Mouse (Mus musculus): ENCODE results near the gene Btbd11. TPM values are rescaled to one million over a fixed set of nuclear protein-coding genes. Genes with fewer than 3 reads are reported as not detected.

The Btbd11 gene
- polyA plus RNA-seq, 1 experiment, result 7.8 TPM

DNA sequence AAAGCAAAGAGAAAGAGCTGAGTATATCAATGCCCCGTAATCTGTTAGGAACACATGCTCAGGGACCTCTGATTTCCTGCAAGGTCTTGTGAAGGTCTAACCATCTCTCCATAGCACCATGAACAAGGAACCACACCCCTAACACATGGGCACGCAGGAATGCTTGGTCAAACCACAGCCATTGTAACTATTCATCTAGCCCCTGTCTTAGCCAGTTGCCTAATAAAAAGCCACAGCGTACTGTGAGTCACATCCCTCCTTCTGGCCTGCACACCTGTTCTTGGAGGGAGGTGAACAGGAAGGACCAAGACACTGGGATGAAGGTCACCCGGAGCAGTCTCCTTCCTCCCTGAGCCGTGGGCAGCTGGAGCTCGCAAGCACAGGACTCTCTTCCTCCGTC is 253.0 kb downstream of the Btbd11 start:
- H3K4me3 ChIP-seq (ENCODE audit: extremely low read depth, insufficient read depth, insufficient read length), result no peak overlapping the region
- H3K27ac ChIP-seq (ENCODE audit: insufficient read depth, low read length), result no peak overlapping the region
- no peak for DNase-seq (ENCODE audit: low read depth in 1 of 2, low spot score in 2 of 2)
- no peaks in the 10 kb centered on the region for H3K4me1 ChIP-seq (ENCODE audit: control insufficient read depth, insufficient read depth, insufficient read length)
- no peak for TF ChIP-seq CTCF (IDR thresholded peaks at IDR 0.05; ENCODE audit: extremely low read depth, insufficient read depth, insufficient read length, insufficient replicate concordance)
- no peak for TF ChIP-seq POLR2A (IDR thresholded peaks at IDR 0.05; ENCODE audit: low read depth, low read length)
- no peaks in the 10 kb centered on the region for H3K36me3 ChIP-seq (ENCODE audit: control insufficient read depth, insufficient read depth, low read length)
- no peaks in the 10 kb centered on the region for H3K27me3 ChIP-seq (ENCODE audit: control insufficient read depth, insufficient read depth, low read length)
- 65% methylated on average over 7 of the region's 7 CpGs for WGBS

DNA sequence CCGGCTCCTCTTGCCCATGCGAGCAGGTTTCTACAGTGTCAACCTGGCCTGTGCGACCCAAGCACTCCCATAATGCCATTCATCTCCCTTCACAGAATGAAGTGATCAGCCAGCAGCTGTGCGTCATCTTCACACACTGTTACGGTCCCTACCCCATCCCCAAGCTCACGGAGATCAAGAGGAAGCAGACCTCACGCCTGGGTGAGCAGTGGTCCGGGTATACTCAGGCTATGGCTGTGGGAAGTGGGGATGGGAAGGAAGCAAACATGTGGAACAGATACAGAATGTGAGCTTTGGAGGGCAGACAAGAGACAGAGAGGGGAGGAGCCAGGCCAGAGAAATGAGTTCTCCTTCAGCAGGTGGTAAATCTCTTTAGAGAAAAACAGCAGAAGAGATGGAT is 253.8 kb downstream of the Btbd11 start:
- H3K4me3 ChIP-seq (ENCODE audit: extremely low read depth, insufficient read depth, insufficient read length), result no peak overlapping the region
- WGBS, result 74% methylated on average over 8 of the region's 8 CpGs

DNA sequence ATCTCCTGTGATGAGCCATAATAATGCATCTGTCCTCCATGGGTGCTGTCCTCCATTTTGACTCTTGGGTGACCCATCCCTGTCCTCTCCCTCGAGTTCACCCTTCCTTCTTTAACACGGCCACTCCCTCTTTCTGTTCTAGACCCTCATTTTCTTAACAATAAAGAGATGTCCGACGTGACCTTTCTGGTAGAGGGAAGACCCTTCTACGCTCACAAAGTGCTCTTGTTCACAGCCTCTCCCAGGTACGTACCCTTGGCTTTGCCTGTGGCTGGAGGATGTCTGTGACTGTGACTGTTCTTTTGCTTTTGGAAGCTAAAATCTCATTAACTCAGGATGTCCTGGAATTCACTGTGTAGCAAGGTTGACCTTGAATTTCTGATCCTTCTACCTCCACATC is 258.7 kb downstream of the Btbd11 start:
- WGBS, result 86% methylated on average over 6 of the region's 6 CpGs

More for the DNA sequence above, 253.8 kb downstream of the Btbd11 start:
- H3K27ac ChIP-seq (ENCODE audit: insufficient read depth, low read length), result no peak overlapping the region
- no peaks in the 10 kb centered on the region for H3K4me1 ChIP-seq (ENCODE audit: control insufficient read depth, insufficient read depth, insufficient read length)
- no peak for DNase-seq (ENCODE audit: low read depth in 1 of 2, low spot score in 2 of 2)
- H3K27me3 ChIP-seq (ENCODE audit: control insufficient read depth, insufficient read depth, low read length), result no peaks in the 10 kb centered on the region
- TF ChIP-seq CTCF (IDR thresholded peaks at IDR 0.05; ENCODE audit: extremely low read depth, insufficient read depth, insufficient read length, insufficient replicate concordance) (no peak), POLR2A (IDR thresholded peaks at IDR 0.05; ENCODE audit: low read depth, low read length) (no peak)
- H3K36me3 ChIP-seq (ENCODE audit: control insufficient read depth, insufficient read depth, low read length), result no peaks in the 10 kb centered on the region

DNA sequence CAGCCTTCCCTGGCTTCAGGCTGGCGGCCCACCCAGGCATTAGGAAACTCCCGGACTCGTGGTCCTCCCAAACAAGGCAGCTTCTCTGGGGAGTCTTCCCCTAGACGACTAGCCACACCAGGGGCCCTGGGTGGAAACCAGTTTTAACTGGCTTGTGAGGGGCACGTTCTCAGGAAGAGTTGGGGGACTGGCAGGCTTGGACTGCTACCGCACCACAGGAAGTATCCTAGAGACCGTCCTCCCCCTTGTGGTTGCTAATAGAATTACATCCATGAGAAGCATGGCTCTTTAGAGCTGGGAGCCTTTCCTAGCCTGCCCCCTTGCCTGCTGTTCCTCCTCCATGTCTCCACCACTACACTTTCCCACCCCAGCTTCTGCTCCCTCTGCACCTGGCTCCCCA is 265.1 kb downstream of the Btbd11 start:
- Histone ChIP-seq H3K27me3 (ENCODE audit: control insufficient read depth, insufficient read depth, low read length) (no peaks in the 10 kb centered on the region), H3K4me3 (ENCODE audit: extremely low read depth, insufficient read depth, insufficient read length) (no peak overlapping the region), H3K27ac (ENCODE audit: insufficient read depth, low read length) (no peak overlapping the region), H3K4me1 (ENCODE audit: control insufficient read depth, insufficient read depth, insufficient read length) (no peaks in the 10 kb centered on the region), H3K36me3 (ENCODE audit: control insufficient read depth, insufficient read depth, low read length) (no peaks in the 10 kb centered on the region)
- TF ChIP-seq POLR2A (IDR thresholded peaks at IDR 0.05; ENCODE audit: low read depth, low read length) (no peak), CTCF (IDR thresholded peaks at IDR 0.05; ENCODE audit: extremely low read depth, insufficient read depth, insufficient read length, insufficient replicate concordance) (peak; percentile 47; the same call in 1 of the 2 replicates)
- WGBS, result 32% methylated on average over 7 of the region's 7 CpGs
- DNase-seq (ENCODE audit: low read depth in 1 of 2, low spot score in 2 of 2), result peak; percentile 2 to 5

More for the DNA sequence above, 258.7 kb downstream of the Btbd11 start:
- no peak overlapping the region for H3K27ac ChIP-seq (ENCODE audit: insufficient read depth, low read length)
- H3K4me1 ChIP-seq (ENCODE audit: control insufficient read depth, insufficient read depth, insufficient read length), result no peaks in the 10 kb centered on the region
- DNase-seq (ENCODE audit: low read depth in 1 of 2, low spot score in 2 of 2), result no peak
- no peaks in the 10 kb centered on the region for H3K36me3 ChIP-seq (ENCODE audit: control insufficient read depth, insufficient read depth, low read length)
- no peak overlapping the region for H3K4me3 ChIP-seq (ENCODE audit: extremely low read depth, insufficient read depth, insufficient read length)
- H3K27me3 ChIP-seq (ENCODE audit: control insufficient read depth, insufficient read depth, low read length), result no peaks in the 10 kb centered on the region
- TF ChIP-seq POLR2A (IDR thresholded peaks at IDR 0.05; ENCODE audit: low read depth, low read length) (no peak), CTCF (IDR thresholded peaks at IDR 0.05; ENCODE audit: extremely low read depth, insufficient read depth, insufficient read length, insufficient replicate concordance) (no peak)

DNA sequence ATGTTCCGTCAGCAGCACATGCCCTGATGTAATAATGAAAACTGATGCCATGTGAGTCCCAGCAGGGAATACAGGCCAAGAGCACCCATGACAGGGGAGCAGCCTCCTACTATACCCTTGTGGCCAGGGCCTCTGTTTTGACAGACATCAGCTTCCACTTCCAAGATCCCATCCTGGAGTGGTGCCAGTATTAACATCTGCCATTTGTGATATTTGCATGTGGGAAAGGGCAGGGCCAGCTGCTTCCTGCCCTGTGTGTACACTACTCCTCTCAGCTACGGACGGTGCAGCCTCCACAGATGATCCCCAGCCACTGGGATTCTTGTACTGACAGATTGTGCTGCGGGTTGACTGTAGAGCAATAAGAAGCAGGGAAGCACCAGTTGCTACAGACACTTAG is 269.3 kb downstream of the Btbd11 start:
- no peaks in the 10 kb centered on the region for H3K27me3 ChIP-seq (ENCODE audit: control insufficient read depth, insufficient read depth, low read length)

DNA sequence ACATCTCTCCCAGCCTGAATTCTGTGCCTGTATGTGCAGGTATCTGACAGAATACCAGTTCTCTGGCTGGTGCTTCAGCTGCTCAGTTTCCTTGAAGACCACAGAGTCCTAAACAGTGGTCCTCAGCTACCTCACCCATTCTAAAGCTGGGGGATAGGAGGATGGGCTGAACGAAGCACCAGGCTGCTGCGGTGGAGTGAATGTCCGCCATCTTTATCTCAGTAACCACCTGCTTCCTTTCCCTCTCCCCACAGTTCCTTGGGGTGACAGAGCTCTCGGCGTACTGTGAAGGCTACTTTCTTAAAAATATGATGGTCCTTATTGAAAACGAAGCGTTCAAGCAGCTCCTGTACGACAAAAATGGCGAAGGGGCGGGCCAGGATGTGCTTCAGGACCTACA is 271.3 kb downstream of the Btbd11 start:
- no peak for TF ChIP-seq CTCF (IDR thresholded peaks at IDR 0.05; ENCODE audit: extremely low read depth, insufficient read depth, insufficient read length, insufficient replicate concordance)
- TF ChIP-seq POLR2A (IDR thresholded peaks at IDR 0.05; ENCODE audit: low read depth, low read length), result no peak
- no peak overlapping the region for H3K4me3 ChIP-seq (ENCODE audit: extremely low read depth, insufficient read depth, insufficient read length)
- no peaks in the 10 kb centered on the region for H3K27me3 ChIP-seq (ENCODE audit: control insufficient read depth, insufficient read depth, low read length)
- 61% methylated on average over 10 of the region's 10 CpGs for WGBS
- no peak overlapping the region for H3K27ac ChIP-seq (ENCODE audit: insufficient read depth, low read length)
- H3K4me1 ChIP-seq (ENCODE audit: control insufficient read depth, insufficient read depth, insufficient read length), result no peaks in the 10 kb centered on the region
- DNase-seq (ENCODE audit: low read depth in 1 of 2, low spot score in 2 of 2), result no peak
- H3K36me3 ChIP-seq (ENCODE audit: control insufficient read depth, insufficient read depth, low read length), result no peaks in the 10 kb centered on the region

More for the DNA sequence above, 269.3 kb downstream of the Btbd11 start:
- Histone ChIP-seq H3K27ac (ENCODE audit: insufficient read depth, low read length) (no peak overlapping the region), H3K36me3 (ENCODE audit: control insufficient read depth, insufficient read depth, low read length) (no peaks in the 10 kb centered on the region), H3K4me1 (ENCODE audit: control insufficient read depth, insufficient read depth, insufficient read length) (no peaks in the 10 kb centered on the region), H3K4me3 (ENCODE audit: extremely low read depth, insufficient read depth, insufficient read length) (no peak overlapping the region)
- DNase-seq (ENCODE audit: low read depth in 1 of 2, low spot score in 2 of 2), result no peak
- TF ChIP-seq CTCF (IDR thresholded peaks at IDR 0.05; ENCODE audit: extremely low read depth, insufficient read depth, insufficient read length, insufficient replicate concordance) (no peak), POLR2A (IDR thresholded peaks at IDR 0.05; ENCODE audit: low read depth, low read length) (no peak)
- WGBS, result 27% methylated on average over 4 of the region's 4 CpGs

DNA sequence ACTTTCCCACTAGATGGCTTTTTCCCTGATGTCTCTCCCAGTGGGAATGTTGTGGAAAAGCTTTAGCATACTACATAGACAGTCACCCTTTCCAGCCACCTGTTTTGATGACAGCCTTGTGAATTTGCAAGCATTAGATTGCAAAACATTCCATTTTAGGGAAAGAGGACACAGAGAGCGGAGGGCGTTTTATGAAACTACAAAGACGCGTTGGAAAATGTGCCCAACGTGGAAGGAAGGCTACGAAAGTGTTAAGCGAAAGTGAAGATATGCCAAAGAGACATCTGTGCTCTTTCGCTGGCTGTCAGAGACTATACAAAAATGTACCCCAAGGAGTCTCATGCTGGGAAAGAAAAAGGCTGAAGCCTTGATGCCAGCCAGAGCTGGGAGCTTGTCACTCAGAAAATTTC is 286.9 kb downstream of the Btbd11 start:
- H3K4me1 ChIP-seq (ENCODE audit: control insufficient read depth, insufficient read depth, insufficient read length), result no peaks in the 10 kb centered on the region
- H3K4me3 ChIP-seq (ENCODE audit: extremely low read depth, insufficient read depth, insufficient read length), result no peak overlapping the region
- no peaks in the 10 kb centered on the region for H3K27me3 ChIP-seq (ENCODE audit: control insufficient read depth, insufficient read depth, low read length)
- TF ChIP-seq CTCF (IDR thresholded peaks at IDR 0.05; ENCODE audit: extremely low read depth, insufficient read depth, insufficient read length, insufficient replicate concordance) (no peak), POLR2A (IDR thresholded peaks at IDR 0.05; ENCODE audit: low read depth, low read length) (no peak)
- H3K36me3 ChIP-seq (ENCODE audit: control insufficient read depth, insufficient read depth, low read length), result no peaks in the 10 kb centered on the region
- H3K27ac ChIP-seq (ENCODE audit: insufficient read depth, low read length), result no peak overlapping the region
- DNase-seq (ENCODE audit: low read depth in 1 of 2, low spot score in 2 of 2), result no peak
- 90% methylated on average over 8 of the region's 8 CpGs for WGBS

Measured in spleen, adult 2 months (tissue).